Mouse (Mus musculus) heart, embryonic 12.5 days (tissue): Measurements from ENCODE around the gene Appl2. TPM values are rescaled to one million over a fixed set of nuclear protein-coding genes. Genes with fewer than 3 reads are reported as not detected.
A peak's percentile ranks its signal among the peaks of the same experiment; 100 is the strongest.
"Not testable (repeated sequence)": the region's sequence is repeated elsewhere in the genome, so short reads cannot be mapped to it uniquely, and the experiment has no call there.

Source experiments
- ATAC-seq: fragments of 200-750 bp; cut with Nextera tagmentation; 2 replicates; pipeline ENCODE4 v1.8.0; 2017; ENCODE audit warnings: moderate TSS enrichment, moderate library complexity; ENCODE audit not compliant: insufficient number of reproducible peaks, low FRiP score
- H3K27ac ChIP-seq: fragments of 300-500 bp; sonication (generic); 2 replicates; pipeline ENCODE4 v1.5.1; 2016; ENCODE audit warnings: mild to moderate bottlenecking, moderate library complexity; ENCODE audit not compliant: poor library complexity, severe bottlenecking
- H3K27me3 ChIP-seq: fragments of 300-500 bp; sonication (generic); replicated peaks from 2 replicates; pipeline ENCODE4 v1.6.1; 2016; ENCODE audit warnings: mild to moderate bottlenecking, moderate library complexity
- H3K36me3 ChIP-seq: fragments of 300-500 bp; sonication (generic); 2 replicates; pipeline ENCODE4 v1.6.1; 2016; ENCODE audit warnings: mild to moderate bottlenecking, moderate library complexity
- H3K4me1 ChIP-seq: fragments of 300-500 bp; sonication (generic); replicated peaks from 2 replicates; pipeline ENCODE4 v1.6.1; 2016; ENCODE audit warnings: mild to moderate bottlenecking
- H3K4me2 ChIP-seq: fragments of 300-500 bp; sonication (generic); 2 replicates; pipeline ENCODE4 v1.6.1; 2016; ENCODE audit warnings: mild to moderate bottlenecking, moderate library complexity
- H3K4me3 ChIP-seq: fragments of 300-500 bp; sonication (generic); 2 replicates; pipeline ENCODE4 v1.5.1; 2016; ENCODE audit warnings: mild to moderate bottlenecking
- H3K9ac ChIP-seq: fragments of 300-500 bp; sonication (generic); 2 replicates; pipeline ENCODE4 v1.6.1; 2016; ENCODE audit warnings: mild to moderate bottlenecking, moderate library complexity
- H3K9me3 ChIP-seq: fragments of 300-500 bp; sonication (generic); replicated peaks from 2 replicates; pipeline ENCODE4 v1.6.1; 2016; ENCODE audit warnings: mild to moderate bottlenecking, moderate library complexity
- WGBS: fragments of 180-500 bp; shearing (Covaris S2); methylation state at CpG from one replicate; pipeline ENCODE4 v1.1.7; 2016; 5-methylcytosine and 5-hydroxymethylcytosine counted together
- polyA plus RNA-seq: library from polyadenylated mRNA; unstranded; fragments of >200 nt; fragmentation: Nextera tagmentation; extraction: Ambion mirVana; gene quantifications from 2 replicates; pipeline ENCODE4 v1.2.1, GENCODE M21; 2016

Gene Appl2
- 29.8 and 35.9 TPM in 2 replicates for polyA plus RNA-seq

GRCm38 (mm10) chr10:83648131-83649020 is at the start of gene Appl2:
Gene Appl2 (minus strand): TSS chr10:83648738.
- peaks cover 46% of the 10 kb centered on the region for H3K4me1 ChIP-seq
- peak within 1 kb of the TSS; percentile 78 for H3K4me3 ChIP-seq
- H3K9me3 ChIP-seq: no peaks in the 10 kb centered on the region
- WGBS: under 1% methylated on average over 59 of the region's 59 CpGs
- H3K9ac ChIP-seq: peak within 1 kb of the TSS; percentile 80
- H3K36me3 ChIP-seq: no peaks in the 10 kb centered on the region
- no peaks in the 10 kb centered on the region for H3K27me3 ChIP-seq
- H3K27ac ChIP-seq: peak within 1 kb of the TSS; percentile 84
- peak within 1 kb of the TSS; percentile 86 for H3K4me2 ChIP-seq
- ATAC-seq: peak; percentile 92

GRCm38 (mm10) chr10:83696226-83696625 is 47.7 kb upstream of the Appl2 start:
- no peak for ATAC-seq
- H3K4me3 ChIP-seq: no peak overlapping the region
- H3K36me3 ChIP-seq: no peaks in the 10 kb centered on the region
- H3K9me3 ChIP-seq: no peaks in the 10 kb centered on the region
- H3K9ac ChIP-seq: no peak overlapping the region
- no peaks in the 10 kb centered on the region for H3K27me3 ChIP-seq
- no peak overlapping the region for H3K27ac ChIP-seq
- no peak overlapping the region for H3K4me2 ChIP-seq
- H3K4me1 ChIP-seq: peaks cover 12% of the 10 kb centered on the region
- 75% methylated on average over 4 of the region's 4 CpGs for WGBS

- no peak overlapping the region for H3K27ac ChIP-seq
- ATAC-seq: no peak
- H3K9ac ChIP-seq: no peak overlapping the region
- 60% methylated on average over 11 of the region's 11 CpGs for WGBS
- H3K4me1 ChIP-seq: peaks cover 12% of the 10 kb centered on the region
- no peak overlapping the region for H3K4me2 ChIP-seq
- no peaks in the 10 kb centered on the region for H3K9me3 ChIP-seq
- H3K27me3 ChIP-seq: no peaks in the 10 kb centered on the region
- no peak overlapping the region for H3K4me3 ChIP-seq
- no peaks in the 10 kb centered on the region for H3K36me3 ChIP-seq
Measured at GRCm38 (mm10) chr10:83692175-83692895, 43.8 kb upstream of the Appl2 start.

DNA sequence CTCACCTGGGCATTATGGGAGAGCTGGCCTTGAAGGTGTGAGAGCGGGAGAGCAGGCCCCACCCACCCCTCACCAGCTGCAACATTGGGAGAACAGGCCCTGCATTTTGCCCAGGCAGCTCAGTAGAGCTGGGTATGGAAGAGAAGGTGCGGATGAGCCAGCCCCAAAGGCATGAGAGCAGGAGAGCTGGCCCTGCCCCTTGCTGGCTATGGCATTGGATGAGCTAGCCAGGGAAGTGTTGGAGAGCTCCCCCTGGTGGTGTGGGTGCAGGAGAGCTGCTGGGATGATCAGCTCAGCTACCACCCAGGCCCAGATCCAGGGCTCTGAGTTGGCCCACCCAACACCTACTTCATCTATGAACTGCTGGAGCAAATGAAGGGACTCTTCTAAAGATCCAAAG is 39.7 kb upstream of the Appl2 start:
- Histone ChIP-seq H3K9ac (no peak overlapping the region), H3K27me3 (no peaks in the 10 kb centered on the region), H3K4me3 (no peak overlapping the region), H3K27ac (no peak overlapping the region), H3K4me1 (peaks cover 12% of the 10 kb centered on the region), H3K36me3 (no peaks in the 10 kb centered on the region), H3K4me2 (no peak overlapping the region), H3K9me3 (no peaks in the 10 kb centered on the region)
- ATAC-seq: no peak
- WGBS: 83% methylated on average over 2 of the region's 2 CpGs

DNA sequence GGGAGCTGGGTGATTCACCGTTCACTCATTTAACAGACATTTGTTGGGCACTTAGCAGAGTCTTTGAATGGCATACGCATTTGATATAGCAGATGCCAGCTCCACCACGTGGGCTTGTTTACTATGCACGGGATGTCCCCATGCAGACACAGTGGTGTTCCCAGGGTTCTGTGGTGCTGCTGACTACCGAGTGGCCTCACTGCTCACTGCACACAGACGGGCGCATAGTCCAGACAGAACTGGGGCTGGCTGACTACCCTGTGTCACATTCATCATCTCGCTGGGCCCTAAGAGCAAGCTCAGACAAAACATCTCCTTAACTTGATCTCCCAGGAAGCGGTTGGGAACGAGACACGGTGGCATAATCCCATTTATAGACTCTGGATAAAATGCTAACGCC is 32.8 kb upstream of the Appl2 start:
- Histone ChIP-seq H3K9ac (no peak overlapping the region), H3K27me3 (no peaks in the 10 kb centered on the region), H3K4me1 (no peaks in the 10 kb centered on the region), H3K27ac (no peak overlapping the region), H3K4me2 (no peak overlapping the region), H3K4me3 (no peak overlapping the region), H3K9me3 (peaks cover 10% of the 10 kb centered on the region; the same call in 1 of the 2 replicates), H3K36me3 (no peaks in the 10 kb centered on the region)
- no peak for ATAC-seq
- WGBS: 86% methylated on average over 12 of the region's 12 CpGs

GRCm38 (mm10) chr10:83666556-83666955 is 18.0 kb upstream of the Appl2 start:
- Histone ChIP-seq H3K9me3 (no peaks in the 10 kb centered on the region; the same call in 1 of the 2 replicates), H3K9ac (no peak overlapping the region), H3K36me3 (no peaks in the 10 kb centered on the region), H3K4me3 (no peak overlapping the region), H3K4me1 (no peaks in the 10 kb centered on the region), H3K27me3 (no peaks in the 10 kb centered on the region), H3K4me2 (no peak overlapping the region), H3K27ac (no peak overlapping the region)
- 77% methylated on average over 4 of the region's 4 CpGs for WGBS
- no peak for ATAC-seq

DNA sequence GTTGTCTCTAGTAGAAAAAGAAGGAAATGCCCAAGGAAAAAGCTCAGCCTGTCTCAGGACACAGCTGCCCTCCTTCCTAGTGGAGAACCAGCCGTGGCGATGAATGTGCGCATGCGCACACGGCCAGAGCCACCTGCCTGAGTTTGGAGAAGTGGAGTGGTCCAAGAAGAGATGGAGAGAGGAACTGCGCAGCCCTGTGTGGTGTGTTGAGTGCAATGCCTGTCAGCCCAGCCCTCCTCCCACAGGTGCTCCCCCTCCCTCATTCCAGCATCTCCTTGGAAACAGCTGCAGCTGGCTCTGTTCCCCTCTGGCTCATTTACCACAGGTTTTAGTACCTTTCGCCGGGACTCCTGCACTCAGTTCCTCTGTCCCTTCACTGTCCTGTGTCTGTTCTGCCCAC is 13.4 kb upstream of the Appl2 start:
- Histone ChIP-seq H3K9ac (no peak overlapping the region), H3K9me3 (no peaks in the 10 kb centered on the region), H3K4me2 (no peak overlapping the region), H3K4me3 (no peak overlapping the region), H3K36me3 (no peaks in the 10 kb centered on the region), H3K27me3 (no peaks in the 10 kb centered on the region), H3K27ac (no peak overlapping the region), H3K4me1 (peaks cover 6% of the 10 kb centered on the region)
- 82% methylated on average over 8 of the region's 8 CpGs for WGBS
- ATAC-seq: no peak

DNA sequence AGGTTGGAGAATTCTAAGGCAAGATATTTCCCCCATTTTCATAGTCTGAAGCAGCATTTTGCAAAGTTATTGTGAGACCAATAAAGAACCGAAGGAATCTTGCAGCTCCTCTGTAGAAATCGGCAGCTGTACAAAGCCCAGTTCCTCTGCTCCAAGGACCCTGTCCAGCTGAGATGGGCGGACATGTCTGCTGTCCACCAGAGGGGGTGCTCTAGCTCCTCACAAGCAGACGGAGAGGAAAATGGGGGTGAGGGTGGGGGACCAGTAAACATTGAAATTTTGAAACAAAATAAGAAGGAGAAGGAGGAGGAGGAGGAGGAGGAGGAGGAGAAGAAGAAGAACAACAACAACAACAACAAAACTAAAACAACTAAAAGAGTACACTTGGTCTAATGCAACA is 12.1 kb upstream of the Appl2 start:
- ATAC-seq: no peak
- Histone ChIP-seq H3K27me3 (no peaks in the 10 kb centered on the region), H3K9ac (no peak overlapping the region), H3K4me1 (peaks cover 6% of the 10 kb centered on the region), H3K27ac (no peak overlapping the region), H3K4me2 (no peak overlapping the region), H3K4me3 (no peak overlapping the region), H3K36me3 (no peaks in the 10 kb centered on the region), H3K9me3 (no peaks in the 10 kb centered on the region)
- 72% methylated on average over 4 of the region's 4 CpGs for WGBS

DNA sequence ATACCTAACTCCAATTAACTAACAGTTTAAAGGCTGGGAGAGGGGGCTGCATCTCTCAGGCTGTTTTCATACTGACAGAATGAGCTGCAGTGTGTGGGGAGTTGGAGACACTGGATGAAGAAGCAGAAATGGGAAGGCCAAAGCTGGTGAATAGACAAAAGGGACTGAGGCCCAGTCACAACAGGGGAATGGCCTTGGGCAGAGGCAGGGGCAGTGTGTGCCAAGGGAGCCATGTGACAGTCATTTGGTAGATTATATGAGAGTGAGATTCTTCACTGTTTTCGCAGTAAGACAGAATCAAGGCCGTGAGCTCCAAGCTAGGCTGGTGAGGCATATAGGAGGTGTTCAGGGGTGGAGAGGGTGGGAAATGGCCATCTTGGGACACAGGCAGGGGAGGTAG is 6.1 kb upstream of the Appl2 start:
- Histone ChIP-seq H3K4me2 (no peak overlapping the region), H3K36me3 (no peaks in the 10 kb centered on the region), H3K9me3 (no peaks in the 10 kb centered on the region), H3K9ac (no peak overlapping the region), H3K4me3 (no peak overlapping the region), H3K27me3 (no peaks in the 10 kb centered on the region), H3K4me1 (no peaks in the 10 kb centered on the region), H3K27ac (no peak overlapping the region)
- no peak for ATAC-seq
- 90% methylated on average over 2 of the region's 2 CpGs for WGBS

GRCm38 (mm10) chr10:83652205-83652866 is 3.8 kb upstream of the Appl2 start:
- not testable (repeated sequence) for H3K27me3 ChIP-seq, H3K9ac ChIP-seq, H3K36me3 ChIP-seq, H3K9me3 ChIP-seq, ATAC-seq, H3K4me2 ChIP-seq, H3K4me3 ChIP-seq, H3K27ac ChIP-seq, H3K4me1 ChIP-seq
- 92% methylated on average over 19 of the region's 19 CpGs for WGBS

DNA sequence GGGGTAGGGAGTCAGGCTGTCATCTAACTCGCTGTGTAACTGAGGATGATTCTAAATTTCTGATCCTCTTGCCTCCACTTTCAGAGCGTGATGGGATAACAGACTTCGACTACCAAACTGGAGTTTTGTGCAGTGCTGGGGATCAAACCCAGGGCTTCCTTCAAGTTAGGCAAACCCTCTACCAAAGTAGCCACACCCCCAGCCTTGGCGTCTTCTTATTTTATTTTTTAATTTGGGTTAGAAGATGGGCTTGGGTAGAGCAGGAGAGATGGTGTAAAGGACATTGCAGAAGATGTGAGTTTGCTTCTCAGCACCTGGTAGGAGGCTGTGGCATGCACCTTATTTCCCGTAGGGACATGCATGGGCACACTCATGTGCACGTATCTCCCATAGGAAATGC is 499 bp upstream of the Appl2 start:
- no peaks in the 10 kb centered on the region for H3K36me3 ChIP-seq
- ATAC-seq: no peak
- peak overlapping the region; percentile 86 for H3K4me2 ChIP-seq
- peak overlapping the region; percentile 78 for H3K4me3 ChIP-seq
- no peaks in the 10 kb centered on the region for H3K27me3 ChIP-seq
- 30% methylated on average over 6 of the region's 6 CpGs for WGBS
- peak overlapping the region; percentile 67 for H3K9ac ChIP-seq
- H3K9me3 ChIP-seq: no peaks in the 10 kb centered on the region
- H3K27ac ChIP-seq: 0 out of 2 replicates have a peak overlapping the region, but pooled peaks have one; percentile 11
- H3K4me1 ChIP-seq: peaks cover 39% of the 10 kb centered on the region
